Mouse (Mus musculus) telencephalon, adult 2 months (tissue): Measurements from ENCODE around the gene Hcrt.
A peak's percentile ranks its signal among the peaks of the same experiment; 100 is the strongest.

Experiments
- DNase-seq: peaks from one replicate; pipeline ENCODE4 v3.0.0-alpha.2; 2011; ENCODE audit warnings: low read depth, low spot score

Hcrt gene

DNA sequence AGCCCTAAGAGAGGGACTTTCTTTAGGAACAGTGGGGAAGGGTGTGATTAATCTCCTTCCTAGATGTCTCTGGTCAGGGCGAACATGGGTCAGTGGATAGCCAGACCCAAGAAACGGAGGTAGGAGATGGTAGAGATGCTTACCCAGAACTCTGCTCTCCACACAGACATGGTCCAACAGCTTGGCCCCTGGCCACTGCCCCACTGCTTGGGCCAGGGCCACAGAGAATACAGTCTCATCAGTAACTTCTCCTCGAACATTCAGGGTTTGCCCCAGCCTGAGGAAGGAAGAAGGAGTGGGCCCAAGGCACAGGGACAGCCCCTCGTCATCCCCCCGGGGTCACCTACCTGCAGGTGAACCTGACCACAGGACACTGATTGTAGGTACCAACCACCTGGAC is 5.1 kb upstream of the Hcrt start:
- DNase-seq, result no peak

DNA sequence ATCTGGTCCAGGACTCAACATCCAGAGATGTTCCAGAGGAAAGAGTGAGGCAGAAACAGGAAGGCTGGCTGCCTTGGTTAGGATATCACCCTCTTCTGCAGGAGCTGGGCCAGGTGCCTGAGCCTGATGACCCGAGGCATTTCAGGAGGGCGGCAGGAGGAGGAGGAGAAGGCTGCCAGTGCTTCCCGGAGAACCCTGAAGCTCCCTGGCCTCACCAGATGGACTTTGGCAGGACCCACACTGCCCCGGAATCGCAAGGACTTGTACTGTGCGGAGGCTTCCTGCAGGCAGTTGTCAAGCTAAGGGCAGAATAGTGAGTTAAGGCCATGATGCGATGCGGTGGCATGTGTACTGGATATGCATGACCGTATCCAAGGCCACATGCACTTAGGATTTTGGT is 4.0 kb upstream of the Hcrt start:
- no peak for DNase-seq

DNA sequence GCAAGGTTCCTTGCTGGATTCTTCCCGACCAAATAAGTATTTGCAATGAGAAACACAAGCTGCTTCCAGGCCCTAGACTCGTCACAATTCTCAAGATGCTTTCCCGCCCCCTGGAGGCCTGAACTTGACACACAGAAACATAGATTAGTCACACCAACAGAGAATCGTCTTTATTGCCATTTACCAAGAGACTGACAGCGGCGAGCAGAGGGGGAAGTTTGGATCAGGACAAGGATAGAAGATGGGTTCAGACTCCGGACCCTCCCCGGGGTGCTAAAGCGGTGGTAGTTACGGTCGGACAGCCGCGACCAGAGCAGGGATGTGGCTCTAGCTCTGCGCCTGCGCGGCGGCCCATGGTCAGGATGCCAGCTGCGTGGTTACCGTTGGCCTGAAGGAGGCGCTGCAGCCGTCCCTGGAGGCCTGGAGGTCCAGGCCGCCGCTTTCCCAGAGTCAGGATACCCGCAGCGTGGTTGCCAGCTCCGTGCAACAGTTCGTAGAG is 1.1 kb downstream of the Hcrt start:
- peak; percentile 75 for DNase-seq

DNA sequence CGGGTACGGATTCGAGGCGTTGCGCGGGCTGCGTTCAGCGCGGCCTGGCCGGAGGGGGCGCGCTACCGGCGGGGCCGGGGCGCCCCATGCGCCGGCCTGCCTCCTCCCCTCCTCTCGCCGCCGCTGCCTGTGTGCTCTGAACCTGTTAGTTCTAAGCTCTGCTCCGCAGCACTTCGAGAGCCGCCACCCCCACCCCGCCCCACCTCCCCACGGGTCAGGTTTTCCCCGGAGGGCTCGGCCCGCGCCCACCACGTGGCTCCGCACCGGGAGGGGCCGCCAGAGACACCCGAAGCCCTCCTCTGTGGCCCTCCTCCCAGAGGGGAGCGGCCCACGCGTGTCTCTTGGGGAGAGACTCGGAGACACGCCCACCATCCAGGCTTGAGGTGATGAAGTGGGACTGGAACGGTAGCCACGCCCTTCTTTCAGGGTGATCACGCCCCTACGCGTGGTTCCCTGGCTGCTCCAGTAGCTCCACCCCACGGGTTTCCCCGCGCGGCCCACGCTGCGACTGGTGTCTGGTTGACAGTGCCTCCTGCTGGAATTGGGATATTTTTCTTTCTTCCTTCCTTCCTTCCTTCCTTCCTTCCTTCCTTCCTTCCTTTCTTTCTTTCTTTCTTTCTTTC is 3.0 kb downstream of the Hcrt start, which contains the start of gene Kcnh4:
Gene Kcnh4 (minus strand): TSS at position 332 of the 623 bp plus-strand sequence.
- peak; percentile 93 for DNase-seq

DNA sequence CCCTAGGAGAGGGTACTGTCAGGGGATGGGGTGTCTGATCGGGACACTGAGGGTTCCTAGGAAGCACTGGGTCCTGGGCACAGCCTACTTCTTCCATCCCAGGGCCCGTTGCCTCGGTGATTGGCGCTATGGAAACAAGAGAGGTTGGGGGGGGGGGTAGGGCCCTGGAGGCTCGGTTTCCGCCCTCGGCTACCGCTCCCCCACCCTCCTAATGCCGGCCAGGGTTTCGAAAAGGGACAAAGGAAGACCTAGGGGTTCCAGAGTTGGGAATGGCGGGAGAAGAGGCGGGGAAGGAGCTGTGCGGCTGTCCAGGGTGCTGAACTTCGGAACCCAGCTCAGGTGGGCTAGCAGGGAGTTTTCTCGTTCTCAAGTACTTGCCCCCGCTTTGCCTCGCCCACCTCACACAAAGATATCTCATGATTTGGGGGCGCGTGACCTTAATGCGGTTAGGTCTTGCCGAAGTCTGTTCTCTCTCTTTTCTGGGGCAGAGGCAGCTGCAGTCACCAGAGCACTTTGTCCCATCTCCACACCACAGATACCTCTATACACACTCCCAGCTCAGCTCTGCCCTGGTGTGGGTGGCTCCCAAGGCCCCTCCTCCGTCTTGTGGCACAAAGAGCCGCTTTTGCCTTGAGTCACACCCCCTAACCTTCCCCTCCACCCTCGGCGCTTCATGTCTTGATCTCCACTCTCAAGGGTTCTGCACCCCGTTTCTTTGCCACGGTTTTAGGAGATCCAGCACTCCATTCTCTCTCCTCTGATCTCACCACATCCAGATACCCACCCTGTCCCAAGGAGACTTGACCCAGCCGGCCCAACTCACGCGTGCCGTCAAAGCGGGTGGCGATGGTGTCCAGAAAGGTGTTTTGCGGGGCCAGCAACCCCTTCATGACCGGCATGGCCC is 3.8 kb downstream of the Hcrt start:
- DNase-seq, result no peak

DNA sequence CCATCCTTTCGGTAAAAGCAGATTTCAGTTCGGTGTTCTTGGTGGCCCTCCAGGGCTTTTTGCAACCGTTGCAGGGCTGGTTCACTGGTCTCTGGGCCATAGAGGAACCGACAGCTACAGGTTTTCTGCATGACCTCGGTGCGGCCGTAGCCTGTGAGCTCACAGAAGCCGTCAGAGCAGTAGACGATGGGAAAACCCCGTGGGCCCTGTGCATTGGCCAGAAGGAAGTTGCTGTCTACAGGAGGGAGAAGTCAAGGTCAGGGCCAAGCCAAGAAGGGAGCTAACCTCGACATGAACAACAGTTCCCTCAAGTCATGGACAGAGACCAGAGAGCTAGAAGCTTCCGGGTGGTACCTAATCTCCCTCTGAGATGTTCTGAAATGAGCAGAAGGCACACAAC is 5.2 kb downstream of the Hcrt start:
- DNase-seq, result no peak

DNA sequence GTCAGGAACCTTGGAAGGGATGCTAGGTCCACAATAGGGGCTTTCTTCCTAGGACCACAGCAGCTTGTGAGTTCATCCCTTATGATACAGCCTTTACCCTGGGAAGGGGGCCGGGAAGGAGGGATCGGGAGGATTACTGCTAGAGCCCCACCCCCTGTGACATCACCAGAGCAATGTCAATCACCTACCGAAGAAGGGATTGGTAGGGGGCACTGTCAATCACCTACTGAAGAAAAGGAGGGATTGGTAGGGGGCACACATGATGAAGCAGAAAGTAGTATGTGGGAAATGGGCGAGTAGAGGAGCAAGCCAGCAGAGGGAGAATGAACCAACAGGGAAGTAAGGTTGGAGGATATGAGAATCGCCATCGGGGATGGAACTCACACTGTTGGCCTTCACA is 6.3 kb downstream of the Hcrt start:
- no peak for DNase-seq

DNA sequence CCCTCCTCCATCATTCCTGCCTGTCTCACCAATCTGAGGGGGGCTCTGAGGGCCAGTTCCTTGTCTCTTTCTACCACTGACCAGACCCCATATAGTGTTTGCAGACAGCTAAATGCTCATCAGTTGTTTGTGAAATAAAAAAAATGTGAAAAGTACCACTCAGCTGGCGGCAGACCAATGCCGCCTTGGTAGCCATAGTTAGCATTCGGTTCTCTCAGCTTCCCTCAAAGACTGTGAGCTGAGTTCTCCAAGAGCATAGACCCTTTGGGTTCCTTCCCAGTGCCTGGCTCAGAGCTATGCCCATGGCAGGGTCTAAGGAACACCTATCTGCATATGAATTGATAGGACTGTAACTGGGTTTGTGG is 8.1 kb downstream of the Hcrt start:
- peak; percentile 67 for DNase-seq

DNA sequence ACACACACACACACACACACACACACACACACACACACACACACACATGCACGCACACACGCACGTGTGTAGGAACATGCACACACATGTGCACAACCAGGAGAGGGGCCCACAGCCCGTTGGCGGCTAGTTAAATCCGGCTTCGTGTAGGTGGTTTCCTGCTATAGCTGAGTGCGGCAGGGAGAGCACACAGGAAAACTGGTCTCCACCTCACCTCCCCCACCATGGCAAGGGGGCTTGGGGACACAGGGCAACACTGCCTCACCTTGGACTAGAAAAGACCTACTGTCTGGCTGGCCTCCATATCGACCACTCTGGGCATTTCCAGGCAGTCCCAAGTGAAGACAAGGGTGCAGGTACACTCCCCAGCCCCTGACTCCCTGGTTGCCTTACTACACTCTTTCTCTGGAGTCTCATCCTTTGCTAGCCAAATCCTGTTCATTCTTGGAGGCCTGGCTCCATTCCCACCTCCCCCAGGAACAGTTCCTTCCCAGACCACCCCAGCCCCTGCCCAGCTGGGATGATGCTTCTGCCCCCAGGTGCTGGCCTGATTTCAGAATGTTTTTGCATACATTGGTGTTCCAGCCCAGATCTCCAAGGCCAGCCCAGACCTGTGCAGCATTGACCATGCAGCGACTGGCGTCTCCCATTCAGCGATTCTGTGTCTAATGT is 8.6 kb downstream of the Hcrt start:
- DNase-seq, result peak; percentile 78

DNA sequence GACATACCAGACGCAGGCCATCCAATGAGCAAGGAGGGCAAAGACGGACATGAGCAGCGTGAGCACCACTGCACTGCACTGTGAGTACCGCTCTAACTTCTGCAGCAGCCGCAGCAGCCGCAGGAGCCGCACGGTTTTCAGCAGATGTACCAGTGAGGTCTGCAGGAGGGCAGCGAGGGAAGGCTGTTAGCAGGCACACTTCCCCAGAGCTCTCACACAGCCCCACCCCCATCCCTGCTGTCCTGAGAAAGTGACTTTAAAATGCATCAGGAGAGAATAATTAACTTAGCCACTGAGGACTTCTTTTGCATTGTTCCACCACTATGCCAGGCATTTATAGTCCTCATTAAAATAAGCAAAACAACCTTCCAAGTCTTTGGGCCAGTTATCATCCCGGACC is 10.4 kb downstream of the Hcrt start:
- no peak for DNase-seq

DNA sequence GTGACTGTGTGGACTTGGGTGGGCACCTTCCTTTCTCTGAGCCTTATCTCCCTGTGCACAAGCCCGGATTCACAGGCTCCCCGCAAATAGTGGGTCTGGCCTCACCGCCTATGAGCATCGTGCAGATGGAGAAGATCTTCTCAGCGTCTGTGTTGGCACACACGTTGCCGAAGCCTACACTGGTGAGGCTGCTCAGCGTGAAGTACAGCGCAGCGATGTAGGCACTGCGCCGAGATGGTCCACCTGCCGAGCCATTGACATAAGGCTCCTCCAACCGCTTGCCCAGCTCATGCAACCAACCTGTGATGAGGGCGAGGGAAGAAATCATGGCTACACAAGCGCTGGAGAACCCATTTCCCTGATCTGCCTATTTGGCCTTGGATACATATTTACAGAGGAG is 12.6 kb downstream of the Hcrt start:
- DNase-seq, result no peak

DNA sequence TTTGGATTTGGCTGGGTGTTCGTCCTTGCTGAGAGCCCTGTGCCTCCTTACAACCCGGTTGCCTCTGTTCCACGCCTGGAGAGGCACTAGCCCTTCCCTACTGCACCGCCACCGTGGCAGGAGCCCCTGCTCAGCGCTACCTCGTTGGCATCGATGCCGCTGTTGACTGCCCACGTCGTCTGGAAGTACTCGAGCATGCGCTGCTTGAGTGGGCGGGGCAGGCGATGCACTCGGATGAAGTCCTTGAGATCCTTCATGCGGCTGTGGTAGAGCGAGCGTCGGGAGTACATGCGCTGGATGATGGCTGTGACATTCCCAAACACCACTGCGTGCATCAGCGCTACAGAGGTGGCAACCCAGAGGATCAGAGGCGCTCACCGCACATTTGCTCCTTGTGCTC is 13.3 kb downstream of the Hcrt start:
- DNase-seq, result no peak

DNA sequence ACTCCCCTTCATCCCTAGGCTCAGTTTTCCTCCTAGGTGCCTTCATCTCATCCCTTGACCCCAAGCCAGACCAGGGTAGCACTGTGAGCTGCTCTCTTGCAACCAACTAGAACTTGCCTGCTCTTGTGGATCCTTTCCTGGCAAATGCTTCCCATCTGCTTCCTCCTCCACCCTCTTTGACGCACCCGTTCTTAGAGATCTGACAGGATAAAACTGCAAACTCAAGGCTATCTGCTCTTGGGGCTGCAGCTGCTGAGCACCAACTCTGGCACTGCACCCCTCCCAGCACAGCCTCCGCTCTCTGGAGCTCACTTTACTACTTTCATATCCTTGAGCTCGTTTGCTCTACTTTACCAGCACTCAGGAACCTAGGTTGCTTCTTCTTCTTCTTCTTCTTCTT is 14.1 kb downstream of the Hcrt start:
- peak; percentile 61 for DNase-seq

DNA sequence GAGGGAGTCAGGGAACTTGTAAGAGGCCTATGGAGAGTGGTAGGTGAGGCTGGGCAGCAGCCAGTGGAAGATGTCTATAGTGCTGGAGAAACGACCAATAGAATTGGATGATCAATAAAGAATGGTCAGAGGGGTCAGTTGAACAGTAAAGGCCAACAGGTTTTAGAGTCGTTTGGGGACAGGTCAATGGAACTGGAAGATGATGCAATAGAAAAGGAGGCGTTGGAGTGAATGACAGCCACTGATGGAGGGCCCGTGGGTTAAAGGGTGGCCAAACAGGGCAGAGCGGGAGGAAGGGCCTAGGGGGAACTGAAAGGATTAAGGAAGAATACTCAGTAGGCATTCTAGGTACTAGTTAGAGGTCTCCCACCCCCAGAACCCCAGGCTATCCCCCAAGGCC is 15.6 kb downstream of the Hcrt start:
- no peak for DNase-seq

DNA sequence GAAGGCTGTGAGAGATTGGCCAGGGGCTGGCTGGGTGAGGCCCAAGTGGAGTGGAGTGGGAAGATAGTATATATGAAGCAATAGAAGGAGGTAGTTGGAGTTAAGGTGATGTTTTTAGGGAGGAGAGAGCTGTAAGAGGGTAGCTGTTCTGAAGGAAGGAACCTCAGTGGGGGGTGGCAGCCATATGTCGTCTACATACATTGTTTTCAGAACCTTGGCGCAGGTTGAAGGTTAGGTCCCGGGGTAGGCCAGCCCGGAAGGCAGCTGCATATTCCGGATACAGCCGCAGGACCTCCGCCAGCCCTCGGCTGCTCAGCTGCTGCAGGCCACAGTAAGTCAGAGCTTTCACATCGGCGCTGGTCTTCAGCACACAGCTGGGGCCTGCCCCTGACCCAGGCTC is 16.2 kb downstream of the Hcrt start:
- no peak for DNase-seq

DNA sequence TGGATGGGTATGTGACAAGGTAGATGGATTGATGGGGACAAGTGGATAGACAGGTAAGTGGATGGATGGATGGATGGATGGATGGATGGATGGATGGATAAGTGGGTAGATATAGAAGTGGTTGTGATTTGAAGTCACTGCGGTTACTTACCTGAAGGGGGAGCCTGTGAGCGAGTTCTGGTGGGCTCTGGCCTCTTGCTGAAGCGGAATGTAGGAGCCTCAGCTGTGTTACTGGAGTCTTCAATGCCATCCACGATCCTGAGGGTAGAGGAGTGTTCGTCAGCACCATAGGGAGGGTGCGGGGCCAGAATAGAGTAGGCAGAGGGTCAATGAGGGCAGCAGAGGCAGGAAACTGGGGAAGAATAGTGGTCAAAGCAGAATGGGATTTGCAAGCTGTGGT is 17.6 kb downstream of the Hcrt start:
- no peak for DNase-seq

DNA sequence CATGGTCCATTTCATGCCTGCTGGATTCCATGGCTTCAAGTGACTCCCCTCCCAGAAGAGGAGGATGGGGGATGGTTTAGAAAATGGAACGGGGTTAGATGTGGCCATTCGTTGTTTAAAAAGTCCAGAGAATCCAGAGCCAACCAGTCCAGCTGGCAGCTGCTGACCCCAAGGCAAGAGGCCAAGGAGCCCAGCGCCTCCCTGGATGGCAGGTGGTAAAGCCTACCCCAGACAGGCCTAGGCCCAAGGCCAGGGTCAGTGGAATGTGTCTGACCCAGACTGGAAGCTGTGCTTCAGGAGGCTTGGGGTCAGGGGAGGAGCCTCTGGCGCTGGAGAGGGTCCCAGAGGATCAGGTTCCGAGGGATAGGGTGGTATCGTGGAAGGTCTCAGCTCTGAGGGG is 21.4 kb downstream of the Hcrt start:
- DNase-seq, result no peak

DNA sequence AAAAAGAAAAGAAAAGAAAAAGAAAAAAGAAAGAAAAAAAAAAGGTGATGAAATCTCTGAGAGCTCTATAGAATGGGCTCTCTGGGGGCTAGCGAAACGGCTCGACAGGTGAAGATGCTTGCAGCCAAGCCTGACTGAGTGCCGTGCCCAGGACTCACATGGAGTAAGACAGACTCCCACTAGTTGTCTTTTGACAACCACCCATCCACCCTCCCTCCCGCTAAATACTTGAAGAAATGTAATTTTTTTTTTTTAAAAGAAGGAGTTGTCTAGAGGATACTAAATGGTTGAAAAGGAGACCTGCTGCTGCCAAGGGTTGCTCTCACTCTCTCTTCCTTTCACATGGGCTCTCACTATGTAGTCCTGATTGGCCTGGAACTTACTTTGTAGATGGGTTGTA is 24.0 kb downstream of the Hcrt start:
- no peak for DNase-seq

DNA sequence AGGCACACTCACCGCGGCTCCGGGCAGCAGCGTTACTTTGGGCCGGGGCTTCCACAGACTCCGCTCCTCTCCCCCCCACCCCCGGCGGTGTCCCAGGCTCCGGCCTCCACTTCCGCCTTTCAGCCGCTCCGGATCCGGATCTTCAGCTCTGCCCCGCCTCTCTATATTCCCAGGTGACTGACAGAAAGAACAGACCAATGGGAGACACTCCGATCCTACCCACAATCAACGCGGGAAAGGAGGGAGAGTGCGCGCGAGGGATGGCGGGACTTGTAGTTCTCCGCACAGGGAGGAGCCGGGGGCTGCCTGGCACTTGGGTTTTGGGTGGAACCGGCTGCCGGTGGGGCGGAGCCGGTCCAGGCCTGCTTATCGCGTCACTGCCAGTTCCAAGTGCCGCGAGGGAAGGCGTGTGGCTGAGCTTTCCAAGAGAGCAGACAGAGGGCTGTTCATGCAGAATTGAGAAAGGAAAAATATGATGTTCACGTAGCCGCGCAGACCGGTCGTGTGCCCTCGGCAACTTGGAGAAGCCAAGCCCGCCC is 24.6 kb downstream of the Hcrt start, which contains the start of gene Rab5c:
Gene Rab5c (minus strand): TSS at position 150 of the 539 bp plus-strand sequence.
- peak; percentile 99 for DNase-seq

DNA sequence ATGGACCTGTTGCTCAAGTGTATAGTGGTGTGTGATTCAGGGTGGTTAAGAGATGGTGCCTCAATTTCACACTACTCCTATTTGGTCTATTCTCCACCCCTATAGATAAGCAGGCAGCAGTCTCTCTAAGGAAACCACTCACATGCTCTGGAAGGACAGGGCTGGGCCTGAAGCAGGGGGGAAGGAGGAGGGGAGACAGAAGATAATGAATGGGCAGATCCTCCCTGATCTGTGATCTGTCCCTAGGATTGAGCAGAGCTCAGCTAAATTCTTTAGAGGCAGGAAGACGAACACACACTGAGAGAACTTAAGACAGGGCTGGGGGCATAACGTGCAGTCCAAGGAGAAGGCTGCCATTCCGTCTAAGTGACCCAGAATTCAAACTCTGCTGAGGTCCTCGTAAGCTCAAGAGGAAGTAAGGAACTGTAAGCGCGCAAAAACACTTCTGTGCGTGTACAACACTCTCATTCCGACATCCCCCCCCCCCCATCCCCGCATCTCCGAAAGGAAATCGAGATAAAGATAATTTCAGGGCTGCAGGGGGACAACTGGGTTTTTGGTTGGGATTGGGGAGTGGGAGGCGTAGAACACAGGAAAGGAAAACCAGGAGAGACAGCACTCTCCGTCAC is 25.5 kb downstream of the Hcrt start:
- no peak for DNase-seq

DNA sequence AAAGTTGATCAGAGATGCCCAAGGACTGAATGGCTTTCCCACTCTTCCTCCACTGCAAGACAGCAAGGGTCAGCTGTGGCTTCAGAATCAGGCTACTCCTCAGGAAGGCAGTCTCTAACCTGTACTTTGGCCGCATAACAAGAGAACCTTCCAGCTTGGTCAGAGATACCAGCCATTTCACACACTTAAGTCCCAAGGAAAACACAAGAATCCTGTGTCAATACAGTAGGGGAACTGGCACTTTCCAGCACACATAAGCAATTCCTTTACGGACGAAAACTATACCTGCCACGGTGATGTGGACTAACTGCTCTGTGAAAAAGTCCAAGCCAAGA is 26.0 kb downstream of the Hcrt start:
- DNase-seq, result no peak
